Mouse (Mus musculus): Measurements from ENCODE around the gene Atxn7l1. TPM values are rescaled to one million over a fixed set of nuclear protein-coding genes. Genes with fewer than 3 reads are reported as not detected.
"Not testable (repeated sequence)": the region's sequence is repeated elsewhere in the genome, so short reads cannot be mapped to it uniquely, and the experiment has no call there.

Atxn7l1 gene
- total and polyA plus RNA-seq, 2 experiments from 2014 or later, result 15.8 to 24.9 TPM

- peak overlapping the region; percentile 67 for H3K27ac ChIP-seq
- ATAC-seq (peak; percentile 54), DNase-seq (ENCODE audit: low spot score) (peak; percentile 71)
- 0 out of 2 replicates have a peak overlapping the region, but pooled peaks have one; percentile 24 for H3K9ac ChIP-seq (replicated peaks; ENCODE audit: low read length)
- H3K4me1 ChIP-seq (ENCODE audit: insufficient read depth, low read length), result peaks cover 4% of the 10 kb centered on the region
- no peaks in the 10 kb centered on the region for H3K36me3 ChIP-seq (ENCODE audit: insufficient read depth, low read length)
- H3K9me3 ChIP-seq (ENCODE audit: low read length), result no peaks in the 10 kb centered on the region
- 0 out of 2 replicates have a peak overlapping the region, but pooled peaks have one; percentile 18 for H3K4me2 ChIP-seq (ENCODE audit: low read depth, low read length)
- no peaks in the 10 kb centered on the region for H3K27me3 ChIP-seq (ENCODE audit: insufficient read depth, low read length)
- 24% methylated on average over 12 of the region's 12 CpGs for WGBS
- no peak for TF ChIP-seq CTCF (IDR thresholded peaks at IDR 0.05; ENCODE audit: low read depth)
- no peak overlapping the region for H3K4me3 ChIP-seq (ENCODE audit: low read length)
Observed at GRCm38 (mm10) chr12:33162541-33162940, 15.0 kb downstream of the Atxn7l1 start.

GRCm38 (mm10) chr12:33164019-33164418 is 16.5 kb downstream of the Atxn7l1 start:
- not testable (repeated sequence) for DNase-seq (ENCODE audit: low spot score); H3K4me2 ChIP-seq (ENCODE audit: low read depth, low read length); H3K36me3 ChIP-seq (ENCODE audit: insufficient read depth, low read length); H3K9ac ChIP-seq (replicated peaks; ENCODE audit: low read length); H3K27ac ChIP-seq; H3K9me3 ChIP-seq (ENCODE audit: low read length); H3K27me3 ChIP-seq (ENCODE audit: insufficient read depth, low read length); H3K4me3 ChIP-seq (ENCODE audit: low read length); H3K4me1 ChIP-seq (ENCODE audit: insufficient read depth, low read length); ATAC-seq
- 94% methylated on average over 5 of the region's 5 CpGs for WGBS

GRCm38 (mm10) chr12:33166712-33167111 is 19.2 kb downstream of the Atxn7l1 start:
- H3K27me3 ChIP-seq (ENCODE audit: insufficient read depth, low read length), result no peaks in the 10 kb centered on the region
- no peak overlapping the region for H3K4me2 ChIP-seq (ENCODE audit: low read depth, low read length)
- DNase-seq (ENCODE audit: low spot score) (no peak), ATAC-seq (no peak)
- H3K36me3 ChIP-seq (ENCODE audit: insufficient read depth, low read length), result no peaks in the 10 kb centered on the region
- H3K27ac ChIP-seq, result no peak overlapping the region
- H3K4me1 ChIP-seq (ENCODE audit: insufficient read depth, low read length), result peaks cover 4% of the 10 kb centered on the region; the same call in 1 of the 2 replicates
- WGBS, result 56% methylated on average over 8 of the region's 8 CpGs
- no peak overlapping the region for H3K4me3 ChIP-seq (ENCODE audit: low read length)
- TF ChIP-seq CTCF (IDR thresholded peaks at IDR 0.05; ENCODE audit: low read depth), result no peak
- H3K9me3 ChIP-seq (ENCODE audit: low read length), result no peaks in the 10 kb centered on the region
- H3K9ac ChIP-seq (replicated peaks; ENCODE audit: low read length), result no peak overlapping the region

GRCm38 (mm10) chr12:33167545-33167944 is 20.1 kb downstream of the Atxn7l1 start:
- H3K36me3 ChIP-seq (ENCODE audit: insufficient read depth, low read length), result no peaks in the 10 kb centered on the region
- TF ChIP-seq CTCF (IDR thresholded peaks at IDR 0.05; ENCODE audit: low read depth), result no peak
- peaks cover 3% of the 10 kb centered on the region; the same call in 1 of the 2 replicates for H3K4me1 ChIP-seq (ENCODE audit: insufficient read depth, low read length)
- WGBS, result 80% methylated on average over 5 of the region's 5 CpGs
- H3K4me3 ChIP-seq (ENCODE audit: low read length), result no peak overlapping the region
- H3K27me3 ChIP-seq (ENCODE audit: insufficient read depth, low read length), result no peaks in the 10 kb centered on the region
- H3K4me2 ChIP-seq (ENCODE audit: low read depth, low read length), result no peak overlapping the region
- no peak overlapping the region for H3K9ac ChIP-seq (replicated peaks; ENCODE audit: low read length)
- DNase-seq (ENCODE audit: low spot score) (no peak), ATAC-seq (no peak)
- H3K27ac ChIP-seq, result no peak overlapping the region
- H3K9me3 ChIP-seq (ENCODE audit: low read length), result no peaks in the 10 kb centered on the region

GRCm38 (mm10) chr12:33168491-33168890 is 21.0 kb downstream of the Atxn7l1 start:
- DNase-seq (ENCODE audit: low spot score), result no peak
- H3K4me2 ChIP-seq (ENCODE audit: low read depth, low read length), result no peak overlapping the region
- TF ChIP-seq CTCF (IDR thresholded peaks at IDR 0.05; ENCODE audit: low read depth), result no peak
- H3K27me3 ChIP-seq (ENCODE audit: insufficient read depth, low read length), result no peaks in the 10 kb centered on the region
- H3K27ac ChIP-seq, result no peak overlapping the region
- ATAC-seq, result no peak
- no peaks in the 10 kb centered on the region for H3K36me3 ChIP-seq (ENCODE audit: insufficient read depth, low read length)
- no peak overlapping the region for H3K9ac ChIP-seq (replicated peaks; ENCODE audit: low read length)
- H3K9me3 ChIP-seq (ENCODE audit: low read length), result no peaks in the 10 kb centered on the region
- H3K4me1 ChIP-seq (ENCODE audit: insufficient read depth, low read length), result no peaks in the 10 kb centered on the region
- no peak overlapping the region for H3K4me3 ChIP-seq (ENCODE audit: low read length)
- 95% methylated on average over 2 of the region's 2 CpGs for WGBS

GRCm38 (mm10) chr12:33169777-33170494 is 22.4 kb downstream of the Atxn7l1 start:
- no peak for ATAC-seq

GRCm38 (mm10) chr12:33170822-33171221 is 23.3 kb downstream of the Atxn7l1 start:
- peaks cover 7% of the 10 kb centered on the region for H3K4me1 ChIP-seq (ENCODE audit: insufficient read depth, low read length)
- WGBS, result 87% methylated on average over 7 of the region's 7 CpGs
- H3K9me3 ChIP-seq (ENCODE audit: low read length), result no peaks in the 10 kb centered on the region
- TF ChIP-seq CTCF (IDR thresholded peaks at IDR 0.05; ENCODE audit: low read depth), result no peak
- no peak overlapping the region for H3K27ac ChIP-seq
- H3K27me3 ChIP-seq (ENCODE audit: insufficient read depth, low read length), result no peaks in the 10 kb centered on the region
- H3K4me2 ChIP-seq (ENCODE audit: low read depth, low read length), result no peak overlapping the region
- DNase-seq (ENCODE audit: low spot score) (no peak), ATAC-seq (no peak)
- no peak overlapping the region for H3K4me3 ChIP-seq (ENCODE audit: low read length)
- no peak overlapping the region for H3K9ac ChIP-seq (replicated peaks; ENCODE audit: low read length)
- H3K36me3 ChIP-seq (ENCODE audit: insufficient read depth, low read length), result no peaks in the 10 kb centered on the region

More at GRCm38 (mm10) chr12:33169777-33170494, 22.4 kb downstream of the Atxn7l1 start:
- H3K9me3 ChIP-seq (ENCODE audit: low read length), result no peaks in the 10 kb centered on the region
- DNase-seq (ENCODE audit: low spot score), result no peak
- H3K27ac ChIP-seq, result no peak overlapping the region
- no peaks in the 10 kb centered on the region for H3K27me3 ChIP-seq (ENCODE audit: insufficient read depth, low read length)
- WGBS, result 88% methylated on average over 11 of the region's 11 CpGs
- H3K4me2 ChIP-seq (ENCODE audit: low read depth, low read length), result no peak overlapping the region
- H3K4me3 ChIP-seq (ENCODE audit: low read length), result no peak overlapping the region
- peaks cover 2% of the 10 kb centered on the region; the same call in 1 of the 2 replicates for H3K4me1 ChIP-seq (ENCODE audit: insufficient read depth, low read length)
- no peaks in the 10 kb centered on the region for H3K36me3 ChIP-seq (ENCODE audit: insufficient read depth, low read length)
- TF ChIP-seq CTCF (IDR thresholded peaks at IDR 0.05; ENCODE audit: low read depth), result no peak
- H3K9ac ChIP-seq (replicated peaks; ENCODE audit: low read length), result no peak overlapping the region
